Mouse (Mus musculus) cerebellum, adult 11-12 months (tissue): ENCODE results near the gene Slc12a6.

ENCODE experiments used
- DNase-seq: peaks from one replicate; pipeline ENCODE4 v3.0.0; 2022

Gene Slc12a6

DNA sequence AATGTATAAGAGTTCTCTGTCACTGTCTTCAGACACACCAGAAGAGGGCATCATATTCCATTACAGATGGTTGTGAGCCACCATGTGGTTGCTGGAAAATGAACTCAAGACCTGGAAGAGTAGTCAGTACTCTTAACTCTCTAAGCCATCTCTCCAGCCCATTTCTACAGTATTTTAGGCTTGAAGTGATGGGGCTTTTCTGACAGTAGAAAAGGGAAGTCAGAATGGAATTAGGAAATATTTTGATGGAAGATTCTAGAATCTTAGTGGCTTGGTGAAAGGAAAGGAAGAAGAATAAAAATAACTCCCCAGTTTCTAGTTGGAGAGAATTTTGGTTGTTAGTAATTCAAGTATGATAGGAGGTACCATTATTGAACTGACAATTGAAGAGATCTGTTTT, 128.3 kb downstream of the Slc12a6 start:
- DNase-seq, result no peak

DNA sequence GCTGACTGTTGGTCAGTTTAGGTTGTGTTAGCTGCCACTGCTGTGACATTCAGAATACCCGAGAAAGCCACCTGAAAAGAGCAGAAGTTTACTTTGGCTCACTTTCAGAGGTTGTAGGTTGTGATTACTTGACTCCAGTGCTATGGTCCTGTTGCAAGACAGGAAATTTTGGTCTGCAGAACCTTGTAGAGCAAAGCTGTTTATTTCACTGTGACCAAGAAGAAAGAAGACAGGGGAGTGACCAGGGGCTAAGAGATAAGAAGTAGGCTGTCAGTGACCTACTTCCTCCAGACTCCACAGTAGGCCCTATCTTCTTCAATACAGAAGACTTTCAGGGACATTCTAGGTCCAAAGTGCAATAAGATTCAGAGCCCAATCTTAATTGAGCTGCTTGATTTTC, 131.0 kb downstream of the Slc12a6 start:
- DNase-seq, result no peak

DNA sequence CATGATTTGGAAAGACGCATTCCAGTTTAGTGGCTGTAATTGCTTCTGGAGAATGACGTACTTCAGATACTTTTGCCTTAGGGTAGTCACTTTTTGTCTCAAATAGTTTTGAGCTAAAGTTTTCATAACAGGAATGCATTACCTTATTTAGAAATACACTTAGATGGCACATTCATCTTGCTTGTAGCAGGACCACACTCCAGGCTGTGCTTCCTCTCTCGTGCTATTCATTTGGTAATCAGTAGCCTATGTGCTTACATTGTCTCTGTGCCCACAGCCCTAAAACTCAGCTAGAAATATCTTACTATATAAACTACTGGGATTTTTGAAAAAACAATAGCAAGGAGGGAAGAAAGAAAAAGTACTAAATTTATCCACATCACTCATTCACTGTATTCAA, 141.4 kb downstream of the Slc12a6 start:
- DNase-seq, result no peak
